Mouse (Mus musculus) cortical plate, adult 2 months (tissue): ENCODE data around the gene Sec14l3. TPM values are rescaled to one million over a fixed set of nuclear protein-coding genes. Genes with fewer than 3 reads are reported as not detected.

Experiments used
- H3K27ac ChIP-seq: fragments of 200-500 bp; 2 replicates; pipeline ENCODE4 v1.5.1; 2012; ENCODE audit warnings: low read length, control low read depth, inconsistent platforms; ENCODE audit not compliant: insufficient read depth
- H3K4me1 ChIP-seq: fragments of 200-500 bp; 2 replicates; pipeline ENCODE4 v1.6.1; 2011; ENCODE audit warnings: low read length; ENCODE audit not compliant: control insufficient read depth, insufficient read depth
- H3K4me3 ChIP-seq: fragments of 200-500 bp; 2 replicates; pipeline ENCODE4 v1.5.1; 2011; ENCODE audit warnings: mild to moderate bottlenecking, low read length, control low read depth; ENCODE audit not compliant: insufficient read depth
- CTCF ChIP-seq: fragments of 200-500 bp; IDR thresholded peaks from 2 replicates; pipeline ENCODE4 v1.5.1; 2011; ENCODE audit warnings: mild to moderate bottlenecking, control low read depth, low read length; ENCODE audit not compliant: insufficient read depth; ENCODE audit errors: extremely low read depth
- POLR2A ChIP-seq: fragments of 200-500 bp; IDR thresholded peaks from 2 replicates; pipeline ENCODE4 v1.6.1; 2011; ENCODE audit warnings: mild to moderate bottlenecking, low read length, control low read depth; ENCODE audit not compliant: insufficient read depth; ENCODE audit errors: extremely low read depth
- polyA plus RNA-seq: library from polyadenylated mRNA; depleted of rRNA; stranded (reverse); fragments of >200 nt; gene quantifications from 2 replicates; pipeline ENCODE4 v1.2.3, GENCODE M21; 2012

The Sec14l3 gene
- polyA plus RNA-seq, 1 experiment: 0.52 TPM

GRCm38 (mm10) chr11:4087267-4087666 is 22.6 kb downstream of the Sec14l3 start:
- peak overlapping the region; percentile 48; the same call in 1 of the 2 replicates for H3K27ac ChIP-seq
- peaks cover 4% of the 10 kb centered on the region; the same call in 1 of the 2 replicates for H3K4me1 ChIP-seq
- TF ChIP-seq POLR2A (no peak), CTCF (no peak)
- H3K4me3 ChIP-seq: no peak overlapping the region

- Histone ChIP-seq H3K4me3 (peak overlapping the region; percentile 88), H3K4me1 (peaks cover 4% of the 10 kb centered on the region), H3K27ac (no peak overlapping the region)
- TF ChIP-seq CTCF (no peak), POLR2A (no peak)
These were observed 29.1 kb downstream of the Sec14l3 start for GRCm38 (mm10) chr11:4093459-4094377.

GRCm38 (mm10) chr11:4094378-4095170 is 29.9 kb downstream of the Sec14l3 start:
- Histone ChIP-seq H3K27ac (no peak overlapping the region; the same call in 1 of the 2 replicates), H3K4me1 (peaks cover 5% of the 10 kb centered on the region), H3K4me3 (peak overlapping the region; percentile 88)
- TF ChIP-seq POLR2A (no peak), CTCF (peak; percentile 76)

GRCm38 (mm10) chr11:4095171-4096053 is 30.8 kb downstream of the Sec14l3 start, which contains the start of gene Mtfp1:
Mtfp1 (minus strand) TSS chr11:4095445.
- H3K4me1 ChIP-seq: peaks cover 9% of the 10 kb centered on the region

GRCm38 (mm10) chr11:4096054-4096984 is 31.7 kb downstream of the Sec14l3 start:
- no peak for TF ChIP-seq CTCF
- TF ChIP-seq POLR2A: peak; percentile 99
- peak overlapping the region; percentile 88 for H3K4me3 ChIP-seq

More at GRCm38 (mm10) chr11:4095171-4096053, 30.8 kb downstream of the Sec14l3 start, which contains the start of gene Mtfp1:
- Histone ChIP-seq H3K4me3 (peak within 1 kb of the TSS; percentile 88), H3K27ac (peak within 1 kb of the TSS; percentile 69)
- TF ChIP-seq CTCF: no peak
- peak; percentile 62; the same call in 1 of the 2 replicates for TF ChIP-seq POLR2A

GRCm38 (mm10) chr11:4097091-4097621 is 32.5 kb downstream of the Sec14l3 start:
- TF ChIP-seq POLR2A: no peak
- no peak for TF ChIP-seq CTCF
- peak overlapping the region; percentile 59 for H3K27ac ChIP-seq
- H3K4me3 ChIP-seq: peak overlapping the region; percentile 88
- peaks cover 9% of the 10 kb centered on the region for H3K4me1 ChIP-seq

More at GRCm38 (mm10) chr11:4096054-4096984, 31.7 kb downstream of the Sec14l3 start:
- Histone ChIP-seq H3K27ac (peak overlapping the region; percentile 59), H3K4me1 (peaks cover 9% of the 10 kb centered on the region)

GRCm38 (mm10) chr11:4098120-4098519 is 33.5 kb downstream of the Sec14l3 start:
- TF ChIP-seq CTCF (0 out of 2 replicates have a peak, but pooled peaks have one; percentile 11), POLR2A (no peak)
- Histone ChIP-seq H3K4me3 (no peak overlapping the region), H3K4me1 (peaks cover 9% of the 10 kb centered on the region), H3K27ac (no peak overlapping the region)

GRCm38 (mm10) chr11:4098816-4099215 is 34.2 kb downstream of the Sec14l3 start:
- TF ChIP-seq POLR2A: no peak
- TF ChIP-seq CTCF: no peak
- Histone ChIP-seq H3K4me3 (no peak overlapping the region), H3K27ac (peak overlapping the region; percentile 36; the same call in 1 of the 2 replicates), H3K4me1 (peaks cover 9% of the 10 kb centered on the region)
